Mouse (Mus musculus) hindbrain, postnatal 0 days (tissue): ENCODE data around the gene Exoc6. TPM values are rescaled to one million over a fixed set of nuclear protein-coding genes. Genes with fewer than 3 reads are reported as not detected.

ENCODE experiments used
- ATAC-seq: fragments of 200-750 bp; cut with Nextera tagmentation; 2 replicates; pipeline ENCODE4 v1.8.0; 2017; ENCODE audit warnings: mild to moderate bottlenecking, moderate TSS enrichment, moderate library complexity
- DNase-seq: peaks from one replicate; pipeline ENCODE4 v3.0.0-alpha.2; 2015; ENCODE audit warnings: low spot score
- H3K27ac ChIP-seq: fragments of 300-500 bp; sonication (generic); 2 replicates; pipeline ENCODE4 v1.5.1; 2014; ENCODE audit warnings: mild to moderate bottlenecking
- H3K27me3 ChIP-seq: fragments of 300-500 bp; sonication (generic); 2 replicates; pipeline ENCODE4 v1.6.1; 2014; ENCODE audit warnings: low read length, mixed read lengths; ENCODE audit not compliant: insufficient read depth
- H3K36me3 ChIP-seq: fragments of 300-500 bp; sonication (generic); 2 replicates; pipeline ENCODE4 v1.6.1; 2014; ENCODE audit warnings: low read length, mixed read lengths; ENCODE audit not compliant: insufficient read depth
- H3K4me1 ChIP-seq: fragments of 300-500 bp; sonication (generic); 2 replicates; pipeline ENCODE4 v1.6.1; 2014; ENCODE audit warnings: antibody characterized with exemption, low read length, mixed read lengths; ENCODE audit not compliant: insufficient read depth
- H3K4me2 ChIP-seq: fragments of 300-500 bp; sonication (generic); 2 replicates; pipeline ENCODE4 v1.6.1; 2014; ENCODE audit warnings: low read depth, mild to moderate bottlenecking, low read length, moderate library complexity, mixed read lengths
- H3K4me3 ChIP-seq: fragments of 300-500 bp; sonication (generic); 2 replicates; pipeline ENCODE4 v1.5.1; 2014; ENCODE audit warnings: low read length
- H3K9ac ChIP-seq: fragments of 300-500 bp; sonication (generic); replicated peaks from 2 replicates; pipeline ENCODE4 v1.6.1; 2014; ENCODE audit warnings: mild to moderate bottlenecking, low read length, moderate library complexity, mixed read lengths
- H3K9me3 ChIP-seq: fragments of 300-500 bp; sonication (generic); 2 replicates; pipeline ENCODE4 v1.6.1; 2016; ENCODE audit warnings: low read length, mixed read lengths
- CTCF ChIP-seq: IDR thresholded peaks from 2 replicates; pipeline ENCODE4 v1.5.1; 2016; ENCODE audit warnings: antibody characterized with exemption, control low read depth, low read depth
- WGBS: fragments of 180-500 bp; shearing (Covaris S2); extraction: QIAGEN DNeasy Blood & Tissue Kit; methylation state at CpG from one replicate; pipeline ENCODE4 v1.1.7; 2014; 5-methylcytosine and 5-hydroxymethylcytosine counted together
- polyA plus RNA-seq: library from polyadenylated mRNA; unstranded; fragments of >200 nt; fragmentation: Nextera tagmentation; extraction: Ambion mirVana; gene quantifications from 2 replicates; pipeline ENCODE4 v1.2.1, GENCODE M21; 2015
- total RNA-seq: library from RNA; depleted of rRNA; stranded (reverse); fragments of >200 nt; gene quantifications from 2 replicates; pipeline ENCODE4 v1.2.3, GENCODE M21; 2014

The Exoc6 gene
- total and polyA plus RNA-seq, 2 experiments from 2014 or later = 18.8 to 18.9 TPM

DNA sequence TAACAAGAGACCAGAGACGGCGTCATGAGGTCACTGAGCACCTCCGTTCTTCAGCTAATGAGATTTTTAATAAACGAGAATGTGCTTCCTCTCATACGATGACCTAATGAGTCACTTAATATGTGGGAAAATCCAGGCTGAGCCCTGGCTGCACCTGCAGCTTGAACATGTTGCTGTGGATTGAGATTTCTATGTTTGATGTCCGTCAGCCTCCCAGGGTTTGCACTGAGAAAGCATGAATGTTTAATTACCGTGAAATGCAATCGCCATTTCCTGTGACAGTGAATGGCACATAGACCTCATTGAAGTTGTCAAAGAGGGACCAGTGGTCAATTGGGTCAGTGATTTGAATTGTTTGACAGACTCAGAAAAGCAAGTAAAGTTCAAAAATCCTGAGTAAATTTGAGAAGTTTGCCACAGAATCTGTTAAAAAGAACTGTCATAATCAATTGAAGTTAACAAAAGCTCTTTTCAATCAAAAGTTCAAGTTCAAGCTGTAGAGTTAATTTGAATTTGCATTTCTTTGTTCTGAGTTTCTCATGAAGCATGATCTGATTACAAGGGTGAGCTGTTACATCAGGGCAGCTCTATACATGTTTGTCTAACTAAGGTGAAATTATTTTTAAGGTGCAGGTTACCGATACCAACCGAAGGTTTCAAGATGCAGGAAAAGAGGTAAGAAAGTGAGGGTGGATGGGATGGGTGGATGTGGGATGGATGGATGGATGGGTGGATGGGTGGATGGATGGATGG lies 20.9 kb downstream of the Exoc6 start:
- H3K9ac ChIP-seq = no peak overlapping the region
- no peaks in the 10 kb centered on the region for H3K9me3 ChIP-seq
- ATAC-seq = no peak
- no peaks in the 10 kb centered on the region for H3K4me1 ChIP-seq
- H3K4me3 ChIP-seq = no peak overlapping the region
- 44% methylated on average over 10 of the region's 10 CpGs for WGBS
- no peaks in the 10 kb centered on the region for H3K27me3 ChIP-seq
- no peak for DNase-seq
- TF ChIP-seq CTCF = no peak
- H3K27ac ChIP-seq = no peak overlapping the region
- no peak overlapping the region for H3K4me2 ChIP-seq
- H3K36me3 ChIP-seq = no peaks in the 10 kb centered on the region

DNA sequence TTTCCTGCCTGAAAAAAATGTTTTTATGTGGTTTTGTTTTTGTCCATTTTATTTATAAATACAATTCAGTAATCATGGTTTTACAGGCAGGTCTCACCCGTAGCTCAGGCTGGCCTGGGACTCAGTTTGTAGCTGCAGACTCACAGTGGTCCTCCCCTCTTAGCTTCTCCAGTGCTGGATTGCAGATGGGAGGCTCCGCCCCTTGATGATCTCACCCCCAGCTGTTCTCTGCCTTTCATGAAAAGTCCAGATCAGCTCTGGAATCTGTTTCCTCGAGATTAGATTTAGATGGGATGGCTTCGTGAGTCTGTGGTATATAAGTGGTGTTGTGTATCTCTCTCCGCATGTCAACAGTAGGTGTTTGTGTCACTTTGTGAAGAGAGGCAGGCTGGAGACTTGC lies 24.6 kb downstream of the Exoc6 start:
- TF ChIP-seq CTCF = no peak
- no peak overlapping the region for H3K9ac ChIP-seq
- no peaks in the 10 kb centered on the region for H3K4me1 ChIP-seq
- no peak overlapping the region for H3K4me2 ChIP-seq
- H3K9me3 ChIP-seq = no peaks in the 10 kb centered on the region
- no peak overlapping the region for H3K27ac ChIP-seq
- WGBS = 64% methylated on average over 5 of the region's 5 CpGs
- DNase-seq (no peak), ATAC-seq (no peak)
- no peak overlapping the region for H3K4me3 ChIP-seq
- no peaks in the 10 kb centered on the region for H3K27me3 ChIP-seq
- no peaks in the 10 kb centered on the region for H3K36me3 ChIP-seq

DNA sequence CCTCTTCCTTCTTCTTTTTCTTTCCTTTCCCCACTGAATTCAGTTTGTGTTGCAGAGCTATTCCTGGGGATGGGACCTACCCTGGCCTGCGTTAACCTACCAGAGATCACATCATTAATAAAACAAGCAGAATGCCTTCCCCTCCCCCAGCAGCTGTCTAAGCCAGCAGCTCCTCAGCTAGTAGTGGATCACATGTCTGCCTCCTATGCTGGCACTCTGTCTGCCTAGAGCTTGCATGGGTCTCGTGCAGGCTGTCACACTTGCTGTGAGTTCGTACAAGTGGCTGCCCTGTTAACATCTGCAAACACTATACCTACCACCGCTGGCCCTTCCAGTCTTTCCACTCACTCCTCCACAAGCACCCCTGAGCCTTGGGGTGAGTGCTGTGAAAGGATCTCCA lies 29.4 kb downstream of the Exoc6 start:
- Histone ChIP-seq H3K4me2 (no peak overlapping the region), H3K27ac (no peak overlapping the region), H3K36me3 (no peaks in the 10 kb centered on the region), H3K4me3 (no peak overlapping the region), H3K27me3 (no peaks in the 10 kb centered on the region), H3K4me1 (no peaks in the 10 kb centered on the region), H3K9ac (no peak overlapping the region), H3K9me3 (no peaks in the 10 kb centered on the region)
- no peak for DNase-seq
- 60% methylated on average over 4 of the region's 4 CpGs for WGBS
- TF ChIP-seq CTCF = no peak
- ATAC-seq = no peak

DNA sequence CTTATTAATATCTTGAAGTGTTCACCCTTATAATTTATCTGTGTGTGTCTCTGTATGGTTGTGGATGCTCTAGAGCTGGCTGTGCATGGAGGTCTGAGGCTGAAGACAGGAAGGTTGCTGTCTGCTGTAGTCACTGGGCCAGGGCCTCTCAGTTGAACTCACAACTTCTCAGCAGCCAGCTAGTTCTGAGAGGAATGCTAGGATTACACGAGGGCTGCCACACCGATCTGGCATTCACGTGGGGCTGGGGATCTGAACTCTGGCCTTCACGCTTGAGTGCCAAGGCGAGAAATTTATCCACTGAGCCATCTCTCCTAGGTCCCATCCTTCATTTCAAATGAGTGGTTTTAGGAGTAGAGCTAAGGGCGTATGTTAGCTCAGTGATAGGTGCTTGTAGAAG lies 30.2 kb downstream of the Exoc6 start:
- H3K27ac ChIP-seq = no peak overlapping the region
- H3K36me3 ChIP-seq = no peaks in the 10 kb centered on the region
- no peak for TF ChIP-seq CTCF
- no peaks in the 10 kb centered on the region for H3K9me3 ChIP-seq
- no peaks in the 10 kb centered on the region for H3K4me1 ChIP-seq
- 68% methylated on average over 6 of the region's 6 CpGs for WGBS
- no peak overlapping the region for H3K9ac ChIP-seq
- no peaks in the 10 kb centered on the region for H3K27me3 ChIP-seq
- no peak overlapping the region for H3K4me2 ChIP-seq
- ATAC-seq (no peak), DNase-seq (no peak)
- no peak overlapping the region for H3K4me3 ChIP-seq

DNA sequence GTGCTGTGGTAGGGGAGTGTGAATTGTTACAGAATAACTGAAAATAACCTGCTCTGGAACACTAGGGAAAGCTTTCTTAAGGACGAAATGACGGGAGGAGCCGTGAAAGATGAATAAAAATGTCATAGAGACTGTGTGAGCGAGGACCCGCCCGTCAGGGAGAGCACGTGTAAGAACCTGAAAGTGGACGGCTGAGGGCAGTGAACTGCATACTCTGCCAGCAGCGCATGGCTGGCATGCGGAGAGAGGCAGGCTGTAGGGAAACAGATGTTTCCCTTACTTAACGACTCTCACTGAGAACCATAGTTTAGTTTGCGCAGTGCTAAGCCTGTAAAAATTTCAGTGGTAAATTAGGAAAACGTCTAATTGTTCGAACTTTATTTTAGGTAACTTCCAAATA lies 35.0 kb downstream of the Exoc6 start:
- ATAC-seq = no peak
- Histone ChIP-seq H3K36me3 (no peaks in the 10 kb centered on the region), H3K4me2 (no peak overlapping the region)

DNA sequence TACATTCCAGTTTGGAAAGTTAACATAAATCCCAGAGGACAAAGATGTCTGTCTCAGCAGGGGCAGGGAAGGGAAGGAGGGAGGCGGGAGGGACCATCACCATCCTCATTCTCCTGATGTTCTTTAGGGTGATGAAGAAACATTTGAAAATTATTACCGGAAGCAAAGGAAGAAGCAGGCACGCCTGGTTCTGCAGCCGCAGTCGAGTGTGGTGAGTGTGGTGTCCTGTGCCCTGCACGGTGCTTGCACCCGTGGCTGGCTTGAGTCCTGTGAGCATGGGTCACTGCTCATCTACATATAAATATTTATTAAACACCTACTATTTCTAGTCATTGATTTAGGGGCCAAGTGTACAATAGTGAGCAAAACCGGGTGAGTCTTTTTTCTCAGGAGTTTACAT lies 35.5 kb downstream of the Exoc6 start:
- Histone ChIP-seq H3K4me2 (no peak overlapping the region), H3K9ac (no peak overlapping the region), H3K4me1 (no peaks in the 10 kb centered on the region), H3K9me3 (no peaks in the 10 kb centered on the region), H3K27ac (no peak overlapping the region), H3K27me3 (no peaks in the 10 kb centered on the region), H3K4me3 (no peak overlapping the region), H3K36me3 (no peaks in the 10 kb centered on the region)
- 80% methylated on average over 8 of the region's 8 CpGs for WGBS
- no peak for ATAC-seq
- TF ChIP-seq CTCF = no peak
- no peak for DNase-seq

More for the DNA sequence above, 35.0 kb downstream of the Exoc6 start:
- no peak for DNase-seq
- Histone ChIP-seq H3K9me3 (no peaks in the 10 kb centered on the region), H3K4me3 (no peak overlapping the region), H3K4me1 (no peaks in the 10 kb centered on the region), H3K27ac (no peak overlapping the region), H3K27me3 (no peaks in the 10 kb centered on the region), H3K9ac (no peak overlapping the region)
- 59% methylated on average over 14 of the region's 14 CpGs for WGBS
- TF ChIP-seq CTCF = no peak

DNA sequence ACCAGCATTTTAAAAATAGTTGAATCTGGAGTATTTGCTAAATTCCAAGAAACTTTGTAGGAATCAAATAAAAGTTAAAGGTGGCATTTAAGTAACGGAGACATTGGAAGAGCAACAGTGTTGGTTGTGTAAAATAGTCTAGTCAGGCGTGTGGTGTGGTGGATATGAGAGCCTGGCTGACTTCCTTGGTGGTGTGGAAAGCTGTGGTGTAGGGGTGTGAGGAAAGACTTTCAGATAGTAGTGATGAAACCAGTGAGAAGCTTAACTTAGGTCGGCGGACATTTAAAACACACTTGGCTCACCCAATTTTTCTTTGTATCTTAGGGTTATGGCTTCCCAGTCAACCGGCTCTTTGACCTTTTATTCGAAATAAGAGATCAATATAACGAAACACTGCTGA lies 40.3 kb downstream of the Exoc6 start:
- Histone ChIP-seq H3K4me1 (no peaks in the 10 kb centered on the region), H3K4me3 (no peak overlapping the region), H3K27me3 (no peaks in the 10 kb centered on the region), H3K27ac (no peak overlapping the region), H3K4me2 (no peak overlapping the region), H3K9ac (no peak overlapping the region), H3K36me3 (no peaks in the 10 kb centered on the region; the same call in 1 of the 2 replicates), H3K9me3 (no peaks in the 10 kb centered on the region)
- no peak for DNase-seq
- ATAC-seq = no peak
- TF ChIP-seq CTCF = no peak
- 96% methylated on average over 7 of the region's 7 CpGs for WGBS
